ENCODE assay signal across 10 mouse cellular contexts in the genomic region with DNA sequence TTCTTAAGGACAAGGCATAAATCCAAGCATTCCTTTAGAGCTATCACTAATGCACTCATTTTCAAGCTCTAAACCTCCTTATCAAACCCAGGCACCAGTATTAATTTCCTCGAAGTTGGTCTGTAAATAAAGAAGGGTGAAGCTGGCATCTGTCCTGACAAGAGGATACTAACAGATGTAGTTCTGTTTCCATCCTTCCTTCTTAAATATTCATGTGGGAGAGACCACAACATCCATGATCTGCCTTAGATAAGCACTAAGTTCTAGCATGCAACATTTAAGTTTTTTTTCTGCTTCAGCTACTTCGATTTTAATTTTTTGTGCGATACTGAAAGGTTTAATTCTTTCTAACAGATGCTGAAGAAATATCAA. TPM values are rescaled to one million over a fixed set of nuclear protein-coding genes. Genes with fewer than 3 reads are reported as not detected.
A peak's percentile ranks its signal among the peaks of the same experiment; 100 is the strongest.
DNase-seq lines count a peak whose midpoint lies in the region; ATAC-seq and TF ChIP-seq lines count a peak whose summit lies in the region.
"Had no signal": no experiment of that assay in that cellular context is flagged by ENCODE, and none has a peak within 500 bp of the region (broad histone marks: within the 10 kb centered on the region; RNA-seq: fewer than 3 reads in every experiment).

No protein-coding gene starts in this region.

- 58% methylated on average over 3 of the region's 3 CpGs for WGBS in kidney, embryonic 16.5 days
- 51% methylated on average over 3 of the region's 3 CpGs for WGBS in intestine, embryonic 14.5 days
- WGBS in neural tube, embryonic 14.5 days, result 67% methylated on average over 3 of the region's 3 CpGs

- no peak overlapping the region for H3K27ac ChIP-seq in kidney, embryonic 16.5 days (ENCODE audit: low read length)
- no peak overlapping the region for H3K27ac ChIP-seq in embryonic fibroblast, embryonic 13.5 days (ENCODE audit: insufficient read depth, low read length)
- no peak overlapping the region for H3K27ac ChIP-seq in intestine, embryonic 14.5 days (ENCODE audit: low read depth)
- H3K27ac ChIP-seq in neural tube, embryonic 14.5 days (ENCODE audit: low read depth, low read length), result no peak overlapping the region
- H3K27ac ChIP-seq: heart, embryonic 10.5 days had no signal

- peaks cover 3% of the 10 kb centered on the region; the same call in 1 of the 2 replicates for H3K4me1 ChIP-seq in kidney, embryonic 16.5 days (ENCODE audit: insufficient read depth, low read length)
- no peaks in the 10 kb centered on the region; the same call in 1 of the 2 replicates for H3K4me1 ChIP-seq in embryonic fibroblast, embryonic 13.5 days (ENCODE audit: control insufficient read depth, insufficient read depth, low read length)
- no peaks in the 10 kb centered on the region for H3K4me1 ChIP-seq in intestine, embryonic 14.5 days (replicated peaks; ENCODE audit: control insufficient read depth, insufficient read depth, low read length)
- 0 out of 2 replicates have a peak, but pooled peaks cover 4% of the 10 kb centered on the region for H3K4me1 ChIP-seq in neural tube, embryonic 14.5 days (ENCODE audit: control insufficient read depth, insufficient read depth, low read length)
- H3K4me1 ChIP-seq: heart, embryonic 10.5 days had no signal

- no peak for TF ChIP-seq CTCF in embryonic fibroblast, embryonic 13.5 days (IDR thresholded peaks at IDR 0.05; ENCODE audit: borderline replicate concordance, insufficient read depth, low read length)

- TF ChIP-seq POLR2A in embryonic fibroblast, embryonic 13.5 days (IDR thresholded peaks at IDR 0.05; ENCODE audit: low read depth, low read length), result no peak

- H3K9ac ChIP-seq in kidney, embryonic 16.5 days (replicated peaks; ENCODE audit: low read length), result no peak overlapping the region
- no peak overlapping the region for H3K9ac ChIP-seq in intestine, embryonic 14.5 days (ENCODE audit: low read length)
- H3K9ac ChIP-seq in neural tube, embryonic 14.5 days (replicated peaks; ENCODE audit: low read depth, low read length), result no peak overlapping the region

- H3K4me3 ChIP-seq in kidney, embryonic 16.5 days (ENCODE audit: low read length), result 0 out of 2 replicates have a peak overlapping the region, but pooled peaks have one; percentile 29
- H3K4me3 ChIP-seq in embryonic fibroblast, embryonic 13.5 days (ENCODE audit: insufficient read depth, low read length), result peak overlapping the region; percentile 84; the same call in 1 of the 2 replicates
- H3K4me3 ChIP-seq in intestine, embryonic 14.5 days (ENCODE audit: low read depth, low read length), result peak overlapping the region; percentile 29; the same call in 1 of the 2 replicates
- peak overlapping the region; percentile 30; the same call in 1 of the 2 replicates for H3K4me3 ChIP-seq in neural tube, embryonic 14.5 days (ENCODE audit: low read depth, low read length)

- H3K9me3 ChIP-seq in kidney, embryonic 16.5 days (ENCODE audit: low read length), result no peaks in the 10 kb centered on the region
- no peaks in the 10 kb centered on the region for H3K9me3 ChIP-seq in intestine, embryonic 14.5 days (ENCODE audit: control insufficient read depth, low read length)
- no peaks in the 10 kb centered on the region for H3K9me3 ChIP-seq in neural tube, embryonic 14.5 days (ENCODE audit: control insufficient read depth, low read length)
- H3K9me3 ChIP-seq: heart, embryonic 10.5 days had no signal

- no peak for DNase-seq in kidney, postnatal 4 days
- DNase-seq in intestine, embryonic 14.5 days (ENCODE audit: low spot score), result no peak
- no peak for DNase-seq in lung, adult 18-20 months
- no peak for DNase-seq in cerebellum, adult 11-12 months
- DNase-seq in spleen, postnatal 10 days (ENCODE audit: low spot score in 2 of 2), result no peak

- no peaks in the 10 kb centered on the region for H3K27me3 ChIP-seq in kidney, embryonic 16.5 days (ENCODE audit: insufficient read depth, low read length)
- no peaks in the 10 kb centered on the region for H3K27me3 ChIP-seq in intestine, embryonic 14.5 days (replicated peaks; ENCODE audit: control insufficient read depth, insufficient read depth, low read length)
- H3K27me3 ChIP-seq in neural tube, embryonic 14.5 days (ENCODE audit: control insufficient read depth, insufficient read depth, low read length), result no peaks in the 10 kb centered on the region

- no peak for ATAC-seq in kidney, embryonic 16.5 days (ENCODE audit: low FRiP score, low TSS enrichment)
- no peak for ATAC-seq in intestine, embryonic 14.5 days (replicated peaks; ENCODE audit: low FRiP score, low TSS enrichment, low read depth)
- ATAC-seq in neural tube, embryonic 14.5 days (ENCODE audit: low read depth), result peak; percentile 29; the same call in 1 of the 2 replicates

- peak overlapping the region; percentile 46 for H3K4me2 ChIP-seq in kidney, embryonic 16.5 days (replicated peaks; ENCODE audit: low read depth, low read length)
- peak overlapping the region; percentile 54 for H3K4me2 ChIP-seq in intestine, embryonic 14.5 days (ENCODE audit: low read length)
- peak overlapping the region; percentile 52 for H3K4me2 ChIP-seq in neural tube, embryonic 14.5 days (ENCODE audit: low read depth, low read length)

- H3K36me3 ChIP-seq in kidney, embryonic 16.5 days (ENCODE audit: insufficient read depth, low read length), result no peaks in the 10 kb centered on the region
- H3K36me3 ChIP-seq in intestine, embryonic 14.5 days (ENCODE audit: control insufficient read depth, insufficient read depth, low read length), result no peaks in the 10 kb centered on the region
- no peaks in the 10 kb centered on the region for H3K36me3 ChIP-seq in neural tube, embryonic 14.5 days (ENCODE audit: control insufficient read depth, insufficient read depth, low read length)
- H3K36me3 ChIP-seq: heart, embryonic 10.5 days had no signal

RNA-seq across cellular contexts. Expression of a gene that starts 0.3 kb away (rescaled TPM):
- 0.50 and 0.55 TPM in 2 replicates for polyA plus RNA-seq in kidney, embryonic 16.5 days (2015; fragmentation: Nextera tagmentation; extraction: Ambion mirVana)
- 19.4 and 28.4 TPM in 2 replicates for polyA plus RNA-seq in embryonic fibroblast, embryonic 13.5 days (2011; ENCODE audit: insufficient read length, low read depth, missing spikeins)
- 0.09 and 0.30 TPM in 2 replicates for polyA plus RNA-seq in intestine, embryonic 14.5 days (2014; fragmentation: Nextera tagmentation; extraction: Ambion mirVana)
- polyA plus RNA-seq in neural tube, embryonic 14.5 days (2014; fragmentation: Nextera tagmentation; extraction: Ambion mirVana), result 0.96 and 1.1 TPM in 2 replicates
- polyA plus RNA-seq: liver, adult 2 months had no signal

Comparison
In these comparisons a context has a peak if more than half of its experiments do, and no peak if none do; other contexts are left out.
1. H3K4me3 ChIP-seq: peak in every context shown above with its lines; median percentile 84 in embryonic fibroblast, embryonic 13.5 days; 30 in neural tube, embryonic 14.5 days; 29 in kidney, embryonic 16.5 days; 29 in intestine, embryonic 14.5 days.